Mouse (Mus musculus) heart, adult 18-20 months (tissue): ENCODE results near the gene Tmem63c. TPM values are rescaled to one million over a fixed set of nuclear protein-coding genes. Genes with fewer than 3 reads are reported as not detected.
A peak's percentile ranks its signal among the peaks of the same experiment; 100 is the strongest.

ENCODE experiments used
- DNase-seq, 2 experiments: peaks; one replicate each; pipeline ENCODE4 v3.0.0; 2021 to 2022; ENCODE audit warnings: mixed read lengths in 1 of 2
- total RNA-seq, 2 experiments: library from RNA; stranded (reverse); gene quantifications; 2 replicates each; pipeline ENCODE4 v1.2.3; 2021

Gene Tmem63c
- total RNA-seq, 2 experiments from 2014 or later, result 0.08 to 0.12 TPM

DNA sequence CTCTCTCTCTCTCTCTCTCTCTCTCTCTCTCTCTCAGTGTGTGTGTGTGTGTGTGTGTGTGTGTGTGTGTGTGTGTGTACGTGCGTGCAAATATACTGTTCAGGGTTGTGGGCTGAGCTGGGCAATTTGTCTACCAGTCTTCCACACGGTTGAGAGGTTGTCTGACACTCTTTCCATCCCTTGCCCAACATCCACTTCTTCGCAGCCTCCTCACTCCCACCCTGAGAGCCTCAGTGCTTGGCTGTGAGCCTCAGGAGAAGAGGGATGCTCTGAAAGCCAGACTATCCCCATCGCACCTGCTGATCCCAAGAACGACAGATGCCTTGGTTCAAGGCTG lies 20.3 kb upstream of the Tmem63c start:
- no peak for DNase-seq

DNA sequence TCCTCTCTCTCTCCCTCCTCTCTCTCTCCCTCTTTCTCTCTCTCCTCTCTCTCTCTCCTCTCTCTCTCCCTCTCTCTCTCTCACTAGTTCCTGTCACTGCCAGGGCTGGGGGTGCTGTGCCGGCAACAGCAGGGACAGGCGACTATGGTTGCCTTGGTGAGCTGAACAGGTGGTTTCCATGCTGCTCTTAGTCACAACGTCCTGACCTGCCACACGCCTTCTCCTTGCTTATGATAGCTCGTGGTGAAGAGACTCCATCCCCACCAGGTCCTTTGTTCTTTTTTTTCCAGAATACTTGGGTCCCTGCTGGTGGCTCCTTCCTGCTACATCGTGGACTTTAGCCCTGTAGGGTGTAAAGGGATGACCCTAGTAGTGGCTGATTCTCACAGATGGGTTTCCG lies 18.9 kb upstream of the Tmem63c start:
- DNase-seq, result no peak

GRCm38 (mm10) chr12:87002815-87003214 lies 18.3 kb upstream of the Tmem63c start:
- DNase-seq, result no peak

GRCm38 (mm10) chr12:87003606-87004005 lies 17.5 kb upstream of the Tmem63c start:
- DNase-seq, result no peak

GRCm38 (mm10) chr12:87004596-87004995 lies 16.5 kb upstream of the Tmem63c start:
- no peak for DNase-seq

GRCm38 (mm10) chr12:87017041-87017440 lies 4.1 kb upstream of the Tmem63c start:
- DNase-seq, result peak in 1 of 2 experiments; percentile 47

DNA sequence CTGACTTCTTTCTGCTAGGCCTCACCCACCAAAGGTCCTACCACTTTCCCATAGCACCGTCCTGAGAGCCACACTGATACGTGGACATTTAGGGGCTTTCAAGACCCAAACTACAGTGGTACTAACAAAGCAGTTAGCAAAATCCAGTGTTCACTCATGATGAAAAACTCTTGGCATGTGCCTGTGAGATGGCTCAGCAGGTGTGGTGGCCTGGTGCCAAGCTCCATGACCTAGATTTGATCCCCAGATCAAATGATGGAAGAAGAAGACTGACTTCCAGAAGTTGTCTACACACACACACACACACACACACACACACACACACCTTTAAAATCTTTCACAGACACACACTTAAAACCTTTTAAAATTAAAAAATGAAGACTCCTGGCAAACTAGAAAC lies 2.4 kb upstream of the Tmem63c start:
- no peak for DNase-seq

GRCm38 (mm10) chr12:87022006-87022405 lies 866 bp downstream of the Tmem63c start:
- no peak for DNase-seq

DNA sequence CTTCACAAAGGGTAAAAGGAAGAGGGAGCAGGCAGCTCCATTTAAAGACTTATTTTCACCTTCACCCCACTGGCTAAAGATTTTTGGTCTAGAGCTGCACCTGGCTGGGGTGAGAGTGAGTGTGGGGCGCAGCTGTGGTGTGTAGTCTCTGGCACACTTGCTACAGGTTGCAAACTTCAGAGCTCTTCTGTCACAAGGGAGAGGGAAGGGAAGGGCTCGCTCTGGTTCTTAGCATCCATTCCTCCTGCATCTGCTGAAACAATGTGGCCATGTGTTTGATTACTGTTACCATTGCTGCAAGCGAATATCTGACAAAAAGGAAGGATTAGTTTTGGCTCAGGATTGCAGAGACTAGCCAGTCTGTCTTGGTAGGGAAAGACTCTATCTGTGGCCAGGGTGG lies 2.3 kb downstream of the Tmem63c start:
- DNase-seq, result no peak

- DNase-seq, result peak; percentile 7 to 11
These were observed 5.2 kb downstream of the Tmem63c start for GRCm38 (mm10) chr12:87026109-87026870.

- no peak for DNase-seq
These were observed 5.7 kb downstream of the Tmem63c start for GRCm38 (mm10) chr12:87026871-87027240.

DNA sequence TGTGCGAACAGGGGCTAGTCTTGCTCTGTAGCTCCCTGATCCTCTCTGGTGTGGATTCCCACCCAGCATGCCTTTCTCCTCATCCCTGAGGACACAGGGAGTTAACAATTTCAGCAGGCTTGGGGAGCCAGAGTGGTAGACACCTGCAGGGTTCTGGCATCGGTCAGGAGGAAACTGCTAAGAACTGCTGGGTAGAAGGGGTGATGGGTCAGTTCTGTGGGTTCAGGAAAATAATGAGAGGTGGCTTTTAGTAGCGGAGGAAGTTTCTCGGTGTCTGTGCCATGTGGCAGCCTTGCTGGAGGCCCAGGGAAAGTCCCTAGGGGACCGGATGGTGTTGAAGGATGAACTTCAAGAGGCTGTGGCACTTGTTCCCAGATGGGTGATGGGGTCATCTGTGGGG lies 6.3 kb downstream of the Tmem63c start:
- no peak for DNase-seq

- no peak for DNase-seq
These were observed 6.9 kb downstream of the Tmem63c start for GRCm38 (mm10) chr12:87028068-87028467.

- DNase-seq, result no peak
These were observed 8.3 kb downstream of the Tmem63c start for GRCm38 (mm10) chr12:87029251-87029976.

DNA sequence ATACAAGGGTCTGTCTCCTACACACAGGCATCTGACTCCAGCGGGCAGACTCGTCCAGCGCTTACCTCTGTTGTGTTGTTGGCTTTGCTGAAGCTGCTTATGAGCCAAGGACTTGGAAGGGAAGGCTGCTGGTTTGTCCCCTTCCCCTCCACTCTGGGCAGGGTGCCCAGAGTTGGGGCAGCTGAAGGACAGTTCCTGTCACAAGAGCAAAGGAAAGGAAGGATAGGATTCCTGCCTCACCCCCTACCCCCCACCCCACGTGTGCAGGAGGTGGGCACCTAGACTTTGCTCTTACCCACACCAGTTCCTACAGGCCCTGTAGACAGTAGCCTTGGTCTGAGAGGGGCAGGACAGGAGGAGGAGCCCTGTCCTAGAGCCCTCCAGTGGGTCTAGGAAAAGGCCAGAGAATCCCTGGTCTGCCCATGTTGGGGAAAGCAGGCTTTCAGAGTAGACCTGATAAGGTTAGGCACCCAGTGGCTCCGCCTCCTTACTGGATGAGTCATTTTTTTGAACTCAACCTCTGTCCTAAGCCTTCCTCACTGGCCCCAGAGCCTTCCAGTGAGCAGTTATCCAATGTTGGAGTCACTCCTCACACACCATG lies 10.1 kb downstream of the Tmem63c start:
- DNase-seq, result peak; percentile 71 to 78

- DNase-seq, result no peak
These were observed 15.5 kb downstream of the Tmem63c start for GRCm38 (mm10) chr12:87036631-87037030.

GRCm38 (mm10) chr12:87040166-87040565 lies 19.0 kb downstream of the Tmem63c start:
- DNase-seq, result peak; percentile 11 to 33

DNA sequence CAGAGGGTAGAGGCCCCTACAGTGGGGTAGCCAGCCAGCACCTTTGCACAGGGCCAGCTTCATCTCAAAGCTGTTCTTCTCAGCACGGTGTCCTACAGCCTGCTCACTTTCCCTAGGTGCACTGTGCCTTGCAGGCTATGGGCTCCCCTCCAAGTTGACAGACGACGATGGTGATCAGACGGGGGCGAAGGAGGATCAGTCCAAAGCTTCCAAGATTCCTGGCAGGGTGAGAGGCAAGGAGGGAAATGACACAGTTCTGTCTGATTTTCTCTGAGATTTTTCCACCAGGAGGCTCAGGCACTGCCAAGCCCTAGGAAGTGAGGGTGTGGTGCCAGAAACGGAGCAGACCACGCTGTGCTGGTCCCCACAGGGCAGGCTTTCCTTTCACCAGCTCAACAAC lies 19.7 kb downstream of the Tmem63c start:
- DNase-seq, result no peak

DNA sequence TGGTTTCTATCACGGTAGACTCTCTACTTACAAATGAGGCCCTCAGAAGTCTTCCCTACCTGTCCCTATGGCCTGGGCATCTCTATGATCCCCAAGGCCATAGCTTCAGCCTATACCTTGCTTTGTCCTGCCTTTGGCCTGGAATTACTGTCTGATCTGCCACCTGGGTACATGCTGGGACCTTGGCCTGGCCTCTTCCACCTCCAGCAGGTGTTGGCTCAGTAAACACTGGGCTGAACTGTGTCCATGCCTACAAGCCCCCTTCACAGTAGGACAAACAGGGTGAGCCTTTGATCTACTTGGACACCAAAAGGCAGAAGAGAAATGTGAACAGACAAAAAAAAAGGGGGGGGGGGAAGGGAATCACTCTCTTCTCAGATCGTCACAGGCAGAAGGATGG lies 21.3 kb downstream of the Tmem63c start:
- no peak for DNase-seq

- no peak for DNase-seq
These were observed 22.1 kb downstream of the Tmem63c start for GRCm38 (mm10) chr12:87043221-87043620.

DNA sequence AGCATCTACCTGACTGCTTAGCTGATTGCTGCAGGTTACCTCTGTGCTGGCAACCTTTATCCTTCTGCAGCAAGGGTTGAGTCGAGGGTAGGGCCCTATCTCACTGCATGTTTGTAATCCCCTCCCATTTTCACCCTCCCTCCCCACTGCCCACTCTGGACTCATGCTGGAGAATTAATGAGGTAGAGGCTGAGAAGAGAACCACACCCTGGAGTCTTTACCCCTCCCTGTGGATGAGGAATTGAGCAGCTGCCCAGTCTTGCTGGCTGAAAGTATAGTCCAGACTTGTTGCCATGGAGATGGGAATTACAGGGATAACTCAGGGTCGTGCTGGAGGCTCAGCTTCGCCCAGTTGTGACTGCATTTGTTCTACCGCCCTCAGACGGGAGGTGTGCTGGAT lies 23.6 kb downstream of the Tmem63c start:
- DNase-seq, result peak in 1 of 2 experiments; percentile 10

DNA sequence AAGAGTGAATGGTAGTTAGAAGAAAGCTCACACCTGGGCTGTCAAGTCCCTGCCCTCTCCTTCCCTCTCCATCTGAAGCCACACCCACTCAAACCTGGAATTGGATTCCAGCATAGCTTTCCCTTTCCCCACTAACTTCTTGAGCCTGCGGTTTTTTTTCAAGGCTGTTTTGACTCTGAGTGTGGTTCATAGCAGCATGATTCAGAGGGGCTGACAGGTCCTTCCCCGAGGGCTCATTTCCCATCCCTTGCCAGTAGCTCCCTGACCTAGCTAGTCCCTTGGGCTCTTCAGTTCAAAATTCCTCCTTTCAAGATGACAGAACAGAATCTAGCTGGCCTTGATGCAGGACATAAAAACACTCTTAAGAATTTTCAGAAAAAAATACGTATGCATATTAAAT lies 26.4 kb downstream of the Tmem63c start:
- DNase-seq, result no peak

DNA sequence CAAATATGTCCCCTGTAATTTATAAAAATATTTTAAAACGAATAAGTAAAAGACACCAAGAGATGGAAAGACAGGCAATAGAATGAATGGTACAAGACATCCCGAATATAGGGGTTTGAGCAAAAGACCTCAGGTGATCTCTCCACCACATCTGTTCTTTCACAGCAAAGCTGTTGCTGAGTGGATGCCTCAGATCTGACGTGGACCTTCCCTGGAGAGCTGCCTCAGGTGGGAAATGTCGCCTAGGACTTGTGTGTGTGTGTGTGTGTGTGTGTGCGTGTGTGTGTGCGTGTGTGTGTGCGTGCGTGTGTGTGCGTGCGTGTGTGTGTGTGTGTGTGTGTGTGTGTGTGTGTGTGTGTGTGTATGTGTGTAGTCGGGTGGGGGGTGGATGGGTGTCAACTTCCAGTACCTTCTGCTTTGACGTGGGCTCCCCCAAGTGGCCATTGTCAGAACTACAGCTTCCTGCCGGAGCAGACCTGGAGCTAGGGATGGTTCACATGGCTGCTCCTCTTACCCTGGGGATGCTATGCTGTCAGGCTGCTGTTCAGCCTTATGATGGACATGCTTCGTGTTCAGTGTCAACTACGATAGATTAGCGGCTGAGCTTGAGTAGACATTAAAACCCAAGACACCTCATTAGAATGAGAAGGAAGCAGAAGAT lies 31.7 kb downstream of the Tmem63c start:
- DNase-seq, result peak; percentile 67 to 95
